Mouse (Mus musculus) cortical plate, adult 2 months (tissue): ENCODE data around the gene Cryga.

ENCODE experiments used
- CTCF ChIP-seq: fragments of 200-500 bp; IDR thresholded peaks from 2 replicates; pipeline ENCODE4 v1.5.1; 2011; ENCODE audit warnings: mild to moderate bottlenecking, control low read depth, low read length; ENCODE audit not compliant: insufficient read depth; ENCODE audit errors: extremely low read depth
- POLR2A ChIP-seq: fragments of 200-500 bp; IDR thresholded peaks from 2 replicates; pipeline ENCODE4 v1.6.1; 2011; ENCODE audit warnings: mild to moderate bottlenecking, low read length, control low read depth; ENCODE audit not compliant: insufficient read depth; ENCODE audit errors: extremely low read depth

- TF ChIP-seq POLR2A = no peak
- TF ChIP-seq CTCF = no peak
These were observed 4.6 kb upstream of the Cryga start for GRCm38 (mm10) chr1:65107654-65108279.
